Mouse (Mus musculus) c-Kit-positive CD71-positive TER-119-positive erythroid progenitor cells, embryonic 14.5 days (primary cell): ENCODE measurements at regions not wholly inside any gene's neighbourhood (a gene's known extent, or its start where the extent isn't known, plus 50 kb on each side); places are given as distances from the start of the nearest gene placed in this dataset.

Experiments used
- DNase-seq: peaks from one replicate; pipeline ENCODE4 v3.0.0-alpha.2; 2013; ENCODE audit warnings: low spot score

DNA sequence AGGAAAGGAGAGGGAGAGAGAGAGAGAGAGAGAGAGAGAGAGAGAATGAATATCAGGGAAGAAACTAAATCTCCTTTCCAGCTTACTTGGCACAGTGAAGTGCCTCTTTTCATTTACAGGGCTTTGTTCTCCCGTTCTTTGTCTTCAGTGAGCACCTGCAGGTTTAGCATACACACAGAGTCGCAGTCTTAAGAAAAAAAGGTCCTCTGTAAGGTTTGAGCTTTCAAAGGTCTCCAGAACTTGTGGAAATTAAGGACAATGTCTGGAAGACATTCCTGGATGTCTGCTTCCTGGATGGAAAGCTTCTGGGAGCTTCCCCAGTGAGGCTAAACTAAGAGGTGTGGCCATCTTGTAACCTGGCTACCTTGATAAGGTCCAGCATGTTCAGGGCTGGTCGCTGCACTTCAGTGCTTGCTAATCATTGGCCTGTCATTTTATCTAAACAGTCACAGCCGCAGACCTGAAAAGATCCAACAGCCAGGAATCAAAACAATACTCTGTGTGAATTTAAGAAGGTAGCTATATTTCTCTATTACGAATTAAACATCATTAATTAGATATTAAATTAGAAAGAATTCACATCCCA lies 113.1 kb upstream of the Ralgapa2 start:
- DNase-seq, result no peak

DNA sequence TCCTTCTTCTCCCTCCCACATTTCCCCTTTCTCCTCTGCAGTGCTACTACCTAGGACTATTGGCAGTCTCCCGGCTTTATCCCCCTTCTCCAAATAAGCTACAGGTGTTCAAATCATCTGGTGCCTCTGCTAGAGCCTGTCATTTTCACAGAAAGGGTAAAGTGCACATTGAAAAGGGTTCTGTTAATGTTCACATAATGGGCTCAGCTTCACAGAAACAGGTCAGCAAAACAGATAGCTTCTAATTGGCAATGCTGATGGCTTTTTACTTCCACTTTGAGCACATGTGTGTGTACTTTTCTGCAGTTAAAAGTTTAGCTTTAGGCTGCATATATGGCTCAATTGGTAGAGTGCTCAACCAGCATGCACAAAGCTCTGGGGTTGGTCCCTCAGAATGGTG lies 114.4 kb upstream of the Ralgapa2 start:
- DNase-seq, result no peak

DNA sequence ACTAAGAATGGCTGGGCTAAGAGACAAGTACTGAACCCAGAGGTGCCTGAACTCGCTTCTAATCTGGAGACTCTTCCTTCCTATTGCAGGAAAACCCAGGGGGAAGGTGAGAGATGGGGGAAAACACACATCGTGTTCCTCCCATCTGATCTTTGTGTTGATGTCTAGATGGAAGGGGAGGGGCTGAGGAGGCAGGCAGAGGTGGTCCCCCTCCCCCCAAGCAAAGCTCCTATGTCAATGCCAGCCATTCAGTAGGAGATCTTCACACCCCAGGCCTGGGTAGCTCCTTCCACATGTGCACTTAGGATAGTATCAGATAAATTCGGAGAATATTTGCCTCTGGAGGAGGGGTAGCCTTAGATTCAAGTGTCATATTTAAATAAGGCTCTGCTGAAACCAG lies 118.0 kb upstream of the Ralgapa2 start:
- no peak for DNase-seq

DNA sequence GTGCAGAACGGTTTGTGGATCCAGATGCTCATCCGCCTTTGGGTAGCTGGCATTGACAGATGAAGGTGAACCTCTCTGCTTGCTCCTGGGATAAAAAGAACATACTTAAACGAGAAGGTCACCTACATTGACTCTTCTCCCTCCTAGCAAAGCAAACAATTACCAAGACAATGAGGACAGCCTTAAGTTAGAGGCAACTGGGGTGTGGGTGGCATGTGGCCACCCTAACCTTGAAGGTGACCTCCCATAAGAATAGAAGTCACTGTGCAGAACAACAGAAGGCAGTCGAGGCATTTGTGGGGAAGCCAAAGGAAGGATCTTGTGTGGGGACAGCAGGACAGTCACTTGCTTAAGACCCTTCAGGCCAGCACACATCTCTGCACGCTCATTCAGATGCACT lies 119.0 kb upstream of the Ralgapa2 start:
- no peak for DNase-seq

DNA sequence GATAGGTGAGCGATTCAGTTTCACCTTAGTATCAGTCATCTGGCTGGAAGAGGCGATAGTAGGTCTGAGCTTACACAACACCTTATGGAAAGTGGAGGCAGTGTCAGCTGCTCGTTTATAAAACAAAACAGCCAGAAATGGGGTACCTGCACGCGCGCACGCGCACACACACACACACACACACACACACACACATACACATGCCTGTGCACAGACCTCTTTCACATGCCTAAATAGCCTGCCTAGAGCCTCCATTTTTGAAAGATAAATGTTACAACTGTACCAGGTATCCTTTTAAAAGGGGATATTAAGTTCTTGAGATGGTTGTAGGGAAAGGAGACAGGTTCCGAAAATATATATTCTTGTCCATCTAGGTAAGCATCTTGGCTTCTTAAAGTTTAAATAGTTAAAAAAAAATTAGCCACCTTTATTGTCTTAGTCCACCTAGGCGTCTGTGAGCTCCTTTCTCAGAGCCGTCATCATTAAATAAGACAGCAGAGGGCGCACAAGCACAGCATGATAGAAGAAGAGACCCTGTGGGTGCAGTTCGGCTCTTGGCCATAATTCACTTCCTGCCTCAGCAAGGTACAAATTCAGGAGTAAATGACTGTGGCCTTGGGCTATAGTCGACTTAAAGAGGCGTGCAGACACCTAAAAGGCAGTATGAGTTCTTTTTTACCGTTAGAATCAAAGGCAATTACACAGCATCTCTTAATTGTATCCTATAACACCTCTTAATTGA lies 121.4 kb upstream of the Ralgapa2 start:
- DNase-seq, result peak; percentile 48

DNA sequence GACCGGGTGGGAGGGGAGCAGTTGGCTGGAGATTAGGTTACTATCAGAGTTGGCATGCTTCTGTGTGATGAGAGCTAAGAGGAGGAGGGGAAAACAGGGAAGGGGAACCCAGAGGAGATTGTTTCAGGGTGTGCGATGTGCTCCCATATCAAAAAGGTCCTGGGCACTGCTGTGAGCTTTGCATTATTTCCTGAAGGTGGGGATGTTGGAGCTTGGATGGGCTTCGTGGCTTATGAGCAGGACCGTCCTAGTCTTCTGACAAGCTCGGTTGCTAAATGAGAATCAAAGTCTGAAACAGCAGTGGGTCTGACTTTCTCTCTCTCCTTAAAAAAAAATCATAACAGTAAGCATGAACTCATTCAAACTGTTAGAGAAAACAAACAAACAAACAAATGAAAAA lies 125.4 kb upstream of the Ralgapa2 start:
- DNase-seq, result no peak

- DNase-seq, result no peak
Observed at GRCm38 (mm10) chr2:146646237-146646972, 134.3 kb upstream of the Ralgapa2 start.

GRCm38 (mm10) chr2:146646973-146647282 lies 134.8 kb upstream of the Ralgapa2 start:
- DNase-seq, result no peak

DNA sequence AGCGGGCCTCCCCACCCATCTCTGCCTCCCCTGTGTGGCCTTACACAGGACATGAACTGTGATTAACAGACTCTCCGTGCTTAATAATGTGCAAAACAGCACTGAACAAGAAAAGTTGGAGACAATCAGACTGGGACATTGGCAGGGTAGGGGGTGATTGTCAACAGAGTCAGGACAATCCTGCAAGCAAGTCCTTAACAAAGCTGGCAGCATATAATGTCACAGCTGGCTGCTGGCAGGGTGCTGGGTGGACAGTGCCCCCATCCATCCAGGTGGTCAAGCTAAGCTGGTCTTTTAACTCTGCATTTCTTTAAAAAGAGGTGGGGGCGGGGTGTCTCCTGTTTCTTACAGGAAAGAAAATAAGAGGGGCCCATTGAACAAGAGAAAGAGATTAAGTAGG lies 149.2 kb upstream of the Ralgapa2 start:
- no peak for DNase-seq

DNA sequence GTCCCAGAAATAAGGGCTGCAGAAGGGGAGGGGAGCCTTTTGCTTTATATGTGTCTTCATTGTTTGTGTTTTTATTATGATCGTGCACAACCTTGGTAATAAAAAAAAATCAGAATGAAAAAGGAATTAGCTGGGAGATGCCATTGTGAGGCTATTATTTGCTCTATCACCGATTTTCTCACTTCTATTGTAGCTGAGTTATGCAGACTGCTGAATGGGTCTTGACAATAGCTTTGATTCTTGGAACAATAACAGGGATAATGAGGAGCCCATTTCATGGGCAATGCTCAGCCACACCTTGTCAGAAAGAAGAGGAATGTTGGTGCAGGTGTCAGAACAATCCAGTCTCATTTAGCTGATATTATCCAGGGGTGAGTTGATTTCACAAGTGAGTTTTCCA lies 160.6 kb upstream of the Ralgapa2 start:
- no peak for DNase-seq

DNA sequence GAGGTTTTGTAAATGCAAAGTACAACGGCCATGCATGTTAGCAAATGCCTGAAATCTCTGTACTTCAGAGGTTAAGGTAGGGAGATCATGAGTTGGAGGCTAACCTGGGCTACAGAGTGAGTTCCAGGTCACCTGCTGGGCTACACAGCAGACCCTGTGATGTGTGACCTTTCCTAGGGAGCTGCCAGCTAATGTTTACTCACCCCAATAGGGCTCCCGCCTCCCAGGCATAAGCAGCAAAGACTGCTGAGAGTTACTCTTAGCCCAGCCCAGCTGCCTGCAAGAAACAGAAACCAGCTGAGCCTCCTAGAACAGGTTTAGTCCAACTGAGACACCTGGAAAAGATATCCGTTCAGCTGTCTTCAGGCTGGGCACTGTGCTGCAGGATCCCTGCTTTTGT lies 169.8 kb upstream of the Ralgapa2 start:
- DNase-seq, result no peak

DNA sequence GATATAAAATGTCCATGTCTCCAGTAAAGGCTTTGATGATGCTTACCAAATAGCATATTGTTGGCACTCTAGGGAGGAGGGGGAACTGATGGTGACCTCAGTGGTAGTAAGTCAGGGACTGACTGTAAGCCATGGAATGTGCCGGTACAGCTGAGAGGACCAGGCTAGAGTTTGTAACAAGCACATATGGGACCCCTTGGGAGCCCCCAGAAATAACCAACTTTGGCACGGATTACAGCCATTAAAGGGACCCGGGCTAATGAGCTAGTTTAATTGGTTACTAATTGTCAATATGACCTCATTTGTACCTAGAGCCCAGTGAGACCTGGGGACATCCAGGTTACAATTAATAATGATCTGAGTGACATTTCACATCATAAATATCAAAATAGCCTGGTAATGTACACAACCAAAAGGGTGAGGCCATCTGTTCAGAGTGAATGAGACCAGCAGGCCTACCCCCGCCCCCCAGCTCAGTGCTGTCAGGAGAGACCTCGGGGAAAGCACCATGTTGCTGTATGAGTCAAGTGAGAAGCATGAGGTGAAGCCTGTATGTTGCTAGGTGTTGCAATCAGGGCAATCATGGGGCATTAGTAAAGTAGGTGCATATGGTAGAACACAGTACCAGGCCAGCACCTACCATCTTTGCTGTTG lies 169.7 kb upstream of the Kiz start:
- DNase-seq, result no peak

DNA sequence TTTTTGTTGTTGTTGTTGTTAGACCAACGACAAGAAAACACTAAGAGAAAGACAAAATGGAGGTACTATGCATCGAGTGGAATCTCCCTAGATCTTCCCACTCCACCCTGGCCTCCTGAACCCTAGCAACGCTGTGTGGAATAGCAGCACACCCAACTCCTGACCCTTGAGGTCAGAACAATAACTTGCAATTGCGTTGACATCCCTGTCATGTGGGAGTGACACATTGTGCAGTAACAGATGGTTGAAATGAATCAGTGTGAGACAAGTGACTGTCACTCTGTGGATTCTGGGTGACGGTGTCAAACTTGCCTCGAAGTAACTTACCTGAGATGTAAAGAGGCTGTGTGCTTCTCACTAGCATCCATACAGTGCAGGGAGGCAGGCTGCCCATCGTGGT lies 167.1 kb upstream of the Kiz start:
- no peak for DNase-seq

- DNase-seq, result no peak
Observed at GRCm38 (mm10) chr2:146693484-146693883, 162.2 kb upstream of the Kiz start.

DNA sequence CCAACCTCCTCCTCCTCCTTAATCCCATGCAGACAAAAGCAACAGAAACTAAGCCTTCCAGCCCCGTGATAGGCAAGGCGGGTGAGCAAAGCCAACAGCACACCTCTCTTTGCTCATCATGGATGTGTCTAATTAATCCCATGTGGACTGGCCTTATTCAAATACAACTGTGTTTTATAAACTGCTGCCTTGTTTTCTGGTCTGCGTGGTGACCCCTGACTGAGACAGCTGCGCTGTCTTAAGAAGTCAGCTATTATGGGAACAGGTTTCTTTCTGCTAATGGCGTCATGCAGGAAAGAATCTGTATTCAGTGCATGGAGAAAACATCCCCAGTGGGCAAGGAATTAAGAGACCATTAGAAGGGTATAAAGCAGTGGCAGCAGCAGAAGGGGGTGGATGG lies 161.6 kb upstream of the Kiz start:
- DNase-seq, result no peak

DNA sequence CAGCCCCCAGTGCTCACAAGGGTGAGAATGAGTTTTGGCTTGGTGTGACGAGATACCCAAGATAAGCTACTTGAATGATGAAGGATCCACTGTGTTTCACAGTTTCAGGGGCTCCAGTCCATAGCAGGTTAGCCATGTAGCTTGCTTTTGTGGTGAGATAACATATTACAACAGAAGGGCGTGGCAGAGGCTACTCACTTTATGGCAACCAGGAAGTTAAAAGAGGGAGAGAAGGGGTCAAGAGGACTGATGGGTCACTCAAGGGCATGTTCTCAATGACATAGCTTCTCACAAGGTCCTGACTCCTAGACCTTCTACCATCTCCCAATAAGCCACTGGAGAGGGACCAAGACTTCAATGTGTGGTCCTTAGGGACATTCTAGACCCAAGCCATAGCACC lies 159.4 kb upstream of the Kiz start:
- DNase-seq, result no peak

- DNase-seq, result no peak
Observed at GRCm38 (mm10) chr2:146696727-146697126, 158.9 kb upstream of the Kiz start.

- DNase-seq, result no peak
Observed at GRCm38 (mm10) chr2:146710676-146711075, 145.0 kb upstream of the Kiz start.

- no peak for DNase-seq
Observed at GRCm38 (mm10) chr2:146721184-146721715, 134.4 kb upstream of the Kiz start.

GRCm38 (mm10) chr2:146722351-146723025 lies 133.2 kb upstream of the Kiz start:
- no peak for DNase-seq

DNA sequence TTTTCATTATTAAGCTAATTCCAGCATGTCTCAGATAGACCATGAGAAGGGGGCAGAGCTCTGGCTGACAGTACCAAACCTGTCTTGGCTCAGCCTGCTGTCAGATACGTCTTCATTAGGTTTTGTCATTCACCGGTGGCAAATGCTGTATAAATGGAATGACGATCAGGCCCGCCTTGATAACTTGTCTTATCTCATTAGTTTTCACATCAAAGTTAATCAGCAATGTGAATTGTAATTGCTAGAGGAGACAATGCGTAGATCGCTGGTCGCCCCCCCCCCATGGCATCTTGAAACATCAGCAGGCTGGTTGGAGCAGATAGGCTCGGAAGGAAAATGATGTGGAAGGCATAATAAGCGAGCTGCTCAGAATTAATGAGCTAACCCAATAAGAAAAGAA lies 132.5 kb upstream of the Kiz start:
- no peak for DNase-seq

DNA sequence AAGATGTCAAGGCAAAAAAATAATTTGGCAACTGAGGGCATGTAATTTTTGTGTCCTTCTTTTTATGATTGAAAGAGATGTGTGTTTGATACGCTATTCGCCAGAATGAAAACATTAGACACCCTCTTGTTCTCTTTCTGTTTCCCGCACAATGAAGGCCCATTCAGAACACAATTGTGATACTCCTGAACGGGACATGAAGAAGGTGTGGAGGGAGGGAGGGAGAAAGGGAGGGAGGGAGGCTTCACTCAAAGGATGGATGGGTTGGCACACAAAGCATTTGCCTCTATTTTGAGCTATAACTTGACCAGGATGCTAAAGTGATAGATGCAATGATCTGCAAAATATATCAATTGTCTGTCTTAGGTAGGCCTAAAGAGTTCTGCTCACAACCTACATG lies 132.0 kb upstream of the Kiz start:
- no peak for DNase-seq
